Mouse (Mus musculus) macrophage (primary cell): Measurements from ENCODE around the gene Patj. TPM values are rescaled to one million over a fixed set of nuclear protein-coding genes. Genes with fewer than 3 reads are reported as not detected.

Experiments
- H3K27ac ChIP-seq: fragments of 350-480 bp; formaldehyde crosslinking; 2 replicates; pipeline ENCODE4 v1.9.0; 2021
- H3K36me3 ChIP-seq: fragments of 350-480 bp; formaldehyde crosslinking; 2 replicates; pipeline ENCODE4 v1.9.0; 2021; ENCODE audit errors: inconsistent target
- H3K4me3 ChIP-seq: fragments of 350-480 bp; formaldehyde crosslinking; 2 replicates; pipeline ENCODE4 v1.9.0; 2021; ENCODE audit errors: inconsistent target
- H3K79me2 ChIP-seq: fragments of 350-480 bp; formaldehyde crosslinking; 2 replicates; pipeline ENCODE4 v1.9.0; 2021; ENCODE audit errors: inconsistent target
- WGBS: methylation state at CpG from one replicate; pipeline ENCODE4 v1.1.7; 2026; ENCODE audit warnings: inconsistent platforms; ENCODE audit not compliant: missing documents; 5-methylcytosine and 5-hydroxymethylcytosine counted together
- polyA plus RNA-seq: library from polyadenylated mRNA; stranded (reverse); fragments of 250-400 nt; gene quantifications from 3 replicates; pipeline ENCODE4 v1.2.4, GENCODE M21; 2018; ENCODE audit warnings: inconsistent platforms

Gene Patj
- polyA plus RNA-seq, 1 experiment from 2014 or later, result 0.39 TPM

- Histone ChIP-seq H3K4me3 (no peak overlapping the region), H3K27ac (no peak overlapping the region), H3K79me2 (no peaks in the 10 kb centered on the region), H3K36me3 (no peaks in the 10 kb centered on the region)
- 93% methylated on average over 10 of the region's 10 CpGs for WGBS
Measured at GRCm38 (mm10) chr4:98511964-98512743, 116.6 kb downstream of the Patj start.

- Histone ChIP-seq H3K79me2 (no peaks in the 10 kb centered on the region), H3K27ac (no peak overlapping the region), H3K36me3 (no peaks in the 10 kb centered on the region), H3K4me3 (no peak overlapping the region)
- 94% methylated on average over 6 of the region's 6 CpGs for WGBS
Measured at GRCm38 (mm10) chr4:98520492-98520891, 124.9 kb downstream of the Patj start.

GRCm38 (mm10) chr4:98524525-98524924, 128.9 kb downstream of the Patj start:
- H3K79me2 ChIP-seq, result no peaks in the 10 kb centered on the region
- no peak overlapping the region for H3K4me3 ChIP-seq
- H3K27ac ChIP-seq, result no peak overlapping the region
- 96% methylated on average over 6 of the region's 10 CpGs for WGBS
- H3K36me3 ChIP-seq, result no peaks in the 10 kb centered on the region

GRCm38 (mm10) chr4:98535446-98535845, 139.9 kb downstream of the Patj start:
- Histone ChIP-seq H3K36me3 (no peaks in the 10 kb centered on the region), H3K4me3 (no peak overlapping the region), H3K27ac (no peak overlapping the region), H3K79me2 (no peaks in the 10 kb centered on the region)
- WGBS, result 90% methylated on average over 3 of the region's 3 CpGs

GRCm38 (mm10) chr4:98541591-98541990, 146.0 kb downstream of the Patj start:
- Histone ChIP-seq H3K36me3 (no peaks in the 10 kb centered on the region), H3K79me2 (no peaks in the 10 kb centered on the region), H3K27ac (no peak overlapping the region), H3K4me3 (no peak overlapping the region)
- 97% methylated on average over 2 of the region's 2 CpGs for WGBS

GRCm38 (mm10) chr4:98543001-98543400, 147.4 kb downstream of the Patj start:
- H3K36me3 ChIP-seq, result no peaks in the 10 kb centered on the region
- no peak overlapping the region for H3K4me3 ChIP-seq
- 93% methylated on average over 3 of the region's 3 CpGs for WGBS
- no peaks in the 10 kb centered on the region for H3K79me2 ChIP-seq
- H3K27ac ChIP-seq, result no peak overlapping the region

- no peak overlapping the region for H3K4me3 ChIP-seq
- H3K79me2 ChIP-seq, result no peaks in the 10 kb centered on the region
- WGBS, result 67% methylated on average over 1 of the region's 1 CpGs
- no peaks in the 10 kb centered on the region for H3K36me3 ChIP-seq
- H3K27ac ChIP-seq, result no peak overlapping the region
Measured at GRCm38 (mm10) chr4:98545376-98545775, 149.8 kb downstream of the Patj start.

GRCm38 (mm10) chr4:98546456-98547176, 151.0 kb downstream of the Patj start:
- Histone ChIP-seq H3K27ac (no peak overlapping the region), H3K79me2 (no peaks in the 10 kb centered on the region), H3K36me3 (no peaks in the 10 kb centered on the region), H3K4me3 (no peak overlapping the region)
- WGBS, result 88% methylated on average over 12 of the region's 12 CpGs

GRCm38 (mm10) chr4:98549491-98549890, 153.9 kb downstream of the Patj start:
- Histone ChIP-seq H3K79me2 (no peaks in the 10 kb centered on the region), H3K36me3 (no peaks in the 10 kb centered on the region), H3K27ac (no peak overlapping the region), H3K4me3 (no peak overlapping the region)
- WGBS, result 92% methylated on average over 7 of the region's 7 CpGs

GRCm38 (mm10) chr4:98550116-98550515, 154.5 kb downstream of the Patj start:
- Histone ChIP-seq H3K36me3 (no peaks in the 10 kb centered on the region), H3K27ac (no peak overlapping the region), H3K79me2 (no peaks in the 10 kb centered on the region), H3K4me3 (no peak overlapping the region)
- 94% methylated on average over 5 of the region's 5 CpGs for WGBS

GRCm38 (mm10) chr4:98555666-98556065, 160.1 kb downstream of the Patj start:
- Histone ChIP-seq H3K79me2 (no peaks in the 10 kb centered on the region), H3K27ac (no peak overlapping the region)
- WGBS, result 94% methylated on average over 2 of the region's 2 CpGs

GRCm38 (mm10) chr4:98556449-98556848, 160.9 kb downstream of the Patj start:
- Histone ChIP-seq H3K27ac (no peak overlapping the region), H3K79me2 (no peaks in the 10 kb centered on the region)
- 94% methylated on average over 6 of the region's 6 CpGs for WGBS

More at GRCm38 (mm10) chr4:98555666-98556065, 160.1 kb downstream of the Patj start:
- H3K4me3 ChIP-seq, result no peak overlapping the region
- H3K36me3 ChIP-seq, result no peaks in the 10 kb centered on the region

GRCm38 (mm10) chr4:98557192-98557591, 161.6 kb downstream of the Patj start:
- Histone ChIP-seq H3K36me3 (no peaks in the 10 kb centered on the region), H3K4me3 (no peak overlapping the region), H3K27ac (no peak overlapping the region), H3K79me2 (no peaks in the 10 kb centered on the region)
- WGBS, result 93% methylated on average over 13 of the region's 13 CpGs

More at GRCm38 (mm10) chr4:98556449-98556848, 160.9 kb downstream of the Patj start:
- H3K36me3 ChIP-seq, result no peaks in the 10 kb centered on the region
- no peak overlapping the region for H3K4me3 ChIP-seq

GRCm38 (mm10) chr4:98560196-98560830, 164.7 kb downstream of the Patj start:
- no peak overlapping the region for H3K27ac ChIP-seq
- no peaks in the 10 kb centered on the region for H3K79me2 ChIP-seq
- no peak overlapping the region for H3K4me3 ChIP-seq
- no peaks in the 10 kb centered on the region for H3K36me3 ChIP-seq
- WGBS, result 95% methylated on average over 9 of the region's 9 CpGs

GRCm38 (mm10) chr4:98563082-98563481, 167.5 kb downstream of the Patj start:
- WGBS, result 93% methylated on average over 5 of the region's 5 CpGs
- no peak overlapping the region for H3K4me3 ChIP-seq
- no peaks in the 10 kb centered on the region for H3K79me2 ChIP-seq
- no peak overlapping the region for H3K27ac ChIP-seq
- H3K36me3 ChIP-seq, result no peaks in the 10 kb centered on the region
